Mouse (Mus musculus) urinary bladder, postnatal 10 days (tissue): ENCODE data around the gene Dcun1d1.

Experiments
- DNase-seq: peaks from one replicate; pipeline ENCODE4 v3.0.0; 2022; ENCODE audit warnings: low spot score

Gene Dcun1d1

DNA sequence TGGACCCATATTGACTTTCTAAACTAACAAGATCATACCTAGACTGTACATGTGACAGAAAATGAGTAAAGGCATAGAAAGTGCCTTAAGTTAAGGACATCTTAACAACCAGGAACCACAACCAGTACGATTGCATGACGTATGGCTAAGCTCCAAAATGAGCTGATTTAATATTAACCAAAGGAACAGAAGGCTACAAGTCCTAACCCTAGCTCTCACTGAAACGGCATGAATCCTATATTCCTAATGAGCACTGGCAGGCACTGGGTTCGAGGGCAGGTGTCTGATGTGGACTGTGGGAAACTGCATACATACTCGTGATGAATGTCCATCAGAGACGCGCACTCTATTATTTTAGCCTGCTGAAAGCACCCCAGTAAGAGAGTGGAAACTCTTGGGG lies 5.9 kb downstream of the Dcun1d1 start:
- no peak for DNase-seq

DNA sequence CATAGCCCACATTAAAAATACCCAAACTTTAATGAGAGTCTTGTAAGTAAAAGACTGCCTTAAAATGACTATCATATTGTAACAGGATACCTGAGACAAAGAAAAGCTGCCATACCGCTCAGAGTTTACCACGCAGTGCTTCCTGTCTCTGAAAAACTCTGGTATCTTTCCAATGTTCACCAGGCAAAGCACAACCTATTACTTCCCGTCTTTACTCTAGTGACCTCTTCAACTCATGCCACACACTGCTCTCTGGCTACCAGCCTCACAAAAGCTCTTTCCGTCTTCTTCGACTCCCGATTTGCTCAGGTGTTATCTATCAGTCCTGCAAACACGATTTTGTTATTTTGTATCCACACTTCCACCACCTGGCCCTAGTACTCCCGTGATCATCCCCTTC lies 7.4 kb downstream of the Dcun1d1 start:
- no peak for DNase-seq

DNA sequence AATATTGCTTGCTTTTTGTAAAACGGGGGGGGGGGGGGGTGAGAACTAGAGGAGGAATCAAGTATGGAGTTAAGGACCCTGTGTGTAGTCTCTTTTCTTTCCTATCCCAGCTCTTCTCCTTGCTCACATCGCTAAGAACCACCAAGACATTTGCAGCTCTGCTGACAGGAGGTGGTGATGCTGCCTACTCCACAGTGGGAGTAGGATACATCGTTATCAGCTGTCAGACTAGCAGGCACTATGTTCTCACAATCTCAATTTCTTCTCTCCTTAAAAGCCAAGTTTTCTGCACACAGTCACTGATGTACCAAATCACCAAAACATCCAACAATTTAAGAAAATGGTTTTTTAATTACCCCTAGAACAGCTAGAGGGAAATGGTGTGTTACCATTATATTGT lies 7.8 kb downstream of the Dcun1d1 start:
- DNase-seq = no peak

DNA sequence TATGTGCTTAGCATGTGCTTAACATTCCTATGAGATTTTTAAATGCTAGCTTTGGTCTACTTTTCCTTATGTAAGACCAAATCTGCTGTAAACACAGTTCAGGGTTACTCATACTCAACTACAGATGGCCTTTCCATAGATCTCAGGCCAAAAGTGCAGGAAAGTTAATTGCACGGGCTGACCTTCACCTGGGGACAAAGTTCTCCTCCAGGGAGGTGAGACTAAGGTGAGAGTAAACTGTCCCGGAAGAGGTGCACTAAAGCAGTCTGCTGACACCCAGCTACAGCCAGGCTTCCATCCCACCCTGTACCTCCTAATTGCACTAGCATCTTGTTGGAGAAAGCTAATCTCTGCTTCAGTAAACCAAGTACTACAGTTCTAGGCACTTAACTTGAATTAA lies 11.4 kb downstream of the Dcun1d1 start:
- DNase-seq = no peak

DNA sequence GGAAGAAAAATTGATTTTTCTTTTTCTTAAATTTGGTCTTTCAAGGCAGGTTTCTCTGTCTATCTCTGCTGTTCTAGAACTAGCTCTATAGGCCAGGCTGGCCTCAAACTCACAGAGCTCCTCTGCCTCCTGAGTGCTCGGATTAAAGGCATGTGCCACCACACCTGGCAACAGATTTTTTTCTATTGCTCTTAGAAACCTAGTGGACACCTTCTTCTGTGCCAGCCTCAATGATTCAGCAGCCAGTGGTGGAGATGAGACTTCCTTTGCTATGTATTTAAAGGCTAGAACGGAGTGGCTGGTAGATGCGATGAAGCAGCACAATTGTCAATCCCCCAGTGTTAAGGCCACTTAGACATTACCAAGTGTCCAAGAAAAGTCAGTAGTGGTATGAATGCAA lies 13.2 kb downstream of the Dcun1d1 start:
- DNase-seq = no peak

DNA sequence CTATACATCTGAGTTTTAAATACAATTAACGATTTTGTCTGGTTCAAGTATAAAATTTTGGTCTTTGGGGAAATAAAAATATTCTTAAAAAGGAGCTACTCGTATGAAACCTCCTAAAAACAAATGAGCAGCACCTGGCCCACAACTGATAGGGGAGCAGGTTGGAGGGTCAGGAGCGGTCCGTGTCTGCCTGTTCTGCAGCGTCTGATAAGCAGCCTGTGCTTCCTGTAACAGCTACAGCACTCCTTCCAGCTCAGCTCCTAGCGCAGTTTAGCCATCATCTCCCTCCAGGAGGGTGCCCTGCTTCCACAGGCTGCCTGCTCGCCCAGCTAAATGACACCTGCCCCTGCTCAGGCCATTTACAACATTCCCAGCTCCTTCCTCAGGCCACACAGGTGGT lies 13.8 kb downstream of the Dcun1d1 start:
- no peak for DNase-seq

DNA sequence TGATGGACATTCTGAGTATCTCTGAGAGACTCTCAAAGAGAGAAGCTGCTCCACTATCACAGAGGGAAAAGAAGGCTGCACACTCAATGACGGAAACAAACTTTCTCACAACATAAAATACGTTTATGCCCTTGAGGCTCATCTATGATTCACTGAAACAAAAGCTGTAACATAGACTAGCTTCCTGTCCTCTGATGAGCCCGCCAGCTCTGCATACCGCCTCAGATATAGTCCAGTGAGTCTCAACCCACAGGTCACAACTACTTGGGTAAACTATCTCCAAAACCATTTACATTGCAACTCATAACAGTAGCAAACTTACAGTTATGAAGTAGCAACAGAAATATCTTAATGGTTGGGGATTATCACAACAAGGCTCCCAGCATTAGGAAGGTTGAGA lies 14.7 kb downstream of the Dcun1d1 start:
- DNase-seq = no peak

DNA sequence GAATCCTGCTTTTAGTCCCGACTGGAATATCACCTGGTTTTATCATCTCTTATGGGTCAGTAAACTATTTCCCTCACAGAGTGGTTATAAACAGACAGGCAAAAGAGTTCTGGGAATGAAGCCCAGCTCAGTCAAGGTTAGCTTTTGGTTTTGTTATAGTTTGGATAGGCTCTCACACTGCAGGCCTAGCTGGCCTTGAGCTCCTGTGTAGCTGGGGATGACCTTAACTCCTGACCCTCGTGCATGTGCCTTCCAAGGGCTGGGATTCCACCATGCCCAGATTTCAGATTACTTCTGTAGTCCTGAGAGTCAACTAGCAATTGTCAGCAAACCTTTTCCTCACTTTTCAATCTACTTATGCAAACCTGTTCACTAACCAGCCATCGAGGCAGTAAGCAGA lies 19.0 kb downstream of the Dcun1d1 start:
- DNase-seq = no peak

DNA sequence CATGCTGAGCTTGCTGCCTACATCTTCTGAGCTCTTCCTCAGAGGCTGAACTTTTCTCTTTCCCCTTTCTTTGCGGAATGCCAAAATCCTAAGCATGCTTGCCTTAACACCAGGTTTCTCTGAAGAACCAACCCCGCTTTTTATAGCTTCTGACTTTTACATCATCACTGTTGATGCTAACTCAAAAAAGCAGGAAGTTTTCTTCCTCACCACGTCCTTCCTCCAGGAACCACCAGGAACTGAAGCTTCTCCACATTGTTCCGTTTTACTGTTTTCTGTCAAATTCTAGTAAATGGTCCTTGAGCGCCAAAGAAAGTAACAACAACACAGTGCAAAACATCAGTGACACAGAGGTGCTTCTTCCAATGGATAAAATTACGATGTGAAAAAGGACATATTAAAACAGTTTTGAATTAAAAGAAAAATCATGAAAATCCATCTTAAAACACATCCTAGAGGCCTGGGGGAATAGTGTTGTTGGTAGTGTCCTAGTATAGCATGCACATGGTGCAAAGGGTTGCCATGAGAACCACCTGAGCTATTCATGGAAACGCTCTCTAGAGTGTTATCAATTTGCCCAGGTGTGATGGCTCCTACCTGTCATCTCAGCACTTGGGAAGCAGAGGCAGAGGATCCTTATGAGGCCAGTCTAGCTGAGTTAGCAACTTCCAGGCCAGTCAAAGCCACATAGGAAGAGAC lies 28.1 kb downstream of the Dcun1d1 start:
- DNase-seq = no peak

DNA sequence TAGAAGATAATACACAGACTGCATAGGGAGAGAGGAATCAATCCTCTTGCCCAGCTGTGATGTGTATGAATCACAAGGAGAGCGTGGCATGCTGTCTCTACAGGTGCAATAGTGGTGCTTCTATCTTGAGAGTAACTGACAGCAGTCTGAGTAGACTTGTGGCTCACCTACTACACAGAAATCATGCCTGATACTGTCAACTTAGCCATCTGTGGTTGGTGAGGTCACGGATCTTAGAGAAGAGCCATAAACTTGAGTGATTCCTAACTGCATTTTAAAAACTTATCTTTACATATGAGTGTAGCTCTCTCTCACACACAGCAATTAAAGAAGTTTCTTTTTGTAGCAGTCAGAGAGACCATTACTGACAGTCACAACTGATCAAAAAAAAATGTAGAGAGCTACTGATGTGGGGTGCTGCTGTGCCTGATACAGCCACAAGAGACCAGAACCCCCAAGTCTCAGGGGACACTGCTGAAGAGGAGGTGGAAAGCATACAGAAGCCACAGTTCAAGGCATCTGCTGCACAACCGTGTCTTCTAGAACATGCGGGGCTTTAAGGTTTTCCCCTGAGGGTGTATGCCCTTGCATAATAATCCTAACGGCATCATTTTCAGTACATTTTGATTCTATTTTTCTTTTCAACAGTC lies 36.6 kb downstream of the Dcun1d1 start:
- no peak for DNase-seq

DNA sequence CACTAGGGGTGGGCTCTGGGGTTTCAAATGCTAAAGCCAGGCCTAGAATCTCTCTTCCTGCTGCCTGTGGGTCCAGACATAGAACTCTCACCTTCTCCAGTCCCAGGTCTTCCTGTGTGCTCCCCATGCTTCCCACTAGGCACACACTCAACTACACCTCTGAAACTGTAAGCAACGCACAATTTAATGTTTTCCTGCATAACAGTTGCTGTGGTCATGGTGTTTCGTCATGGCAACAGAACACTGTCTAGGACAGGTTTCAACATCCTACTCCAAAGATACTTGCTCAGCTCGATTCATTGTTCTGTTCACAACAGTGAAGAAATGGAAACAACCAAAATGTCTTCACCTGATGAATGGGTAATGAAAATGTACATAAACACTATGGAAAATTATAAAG lies 38.1 kb downstream of the Dcun1d1 start:
- DNase-seq = no peak

DNA sequence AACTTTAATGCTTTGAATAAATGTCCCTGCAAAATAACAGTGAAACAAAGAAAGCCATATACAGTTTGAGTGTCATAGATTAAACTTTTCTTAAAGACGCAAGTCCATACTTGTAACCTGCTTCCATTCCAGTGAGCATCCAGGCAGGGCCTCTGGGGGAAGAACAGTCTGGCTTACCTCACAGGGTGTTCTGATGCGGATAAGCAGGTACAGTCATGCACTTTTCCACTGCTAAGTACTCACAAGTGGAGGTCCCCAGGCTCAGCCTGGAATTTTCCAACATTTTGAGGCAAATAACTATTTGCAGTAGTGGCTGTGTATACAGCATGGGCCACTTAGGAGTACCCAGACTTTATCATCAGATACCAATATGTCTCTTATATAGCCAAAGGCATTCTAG lies 39.3 kb downstream of the Dcun1d1 start:
- no peak for DNase-seq

DNA sequence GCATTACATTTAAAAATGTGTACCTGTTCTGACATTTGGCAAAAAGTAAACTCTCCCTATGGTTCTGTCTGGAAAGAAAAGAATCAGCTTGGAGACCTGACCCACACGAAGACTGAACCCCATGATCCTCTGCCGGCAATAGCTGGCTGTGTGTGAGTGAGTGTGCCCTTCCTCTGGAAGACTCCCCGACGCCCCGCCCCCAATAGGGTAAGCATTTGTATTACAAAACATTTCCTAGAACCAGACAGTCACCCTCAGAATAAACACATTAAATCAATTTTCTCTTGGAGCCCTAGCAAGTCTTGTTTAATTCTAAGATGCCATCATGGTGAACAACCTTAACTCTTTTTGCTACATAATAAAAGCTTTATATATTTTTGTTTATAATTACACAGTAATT lies 44.1 kb downstream of the Dcun1d1 start:
- no peak for DNase-seq

DNA sequence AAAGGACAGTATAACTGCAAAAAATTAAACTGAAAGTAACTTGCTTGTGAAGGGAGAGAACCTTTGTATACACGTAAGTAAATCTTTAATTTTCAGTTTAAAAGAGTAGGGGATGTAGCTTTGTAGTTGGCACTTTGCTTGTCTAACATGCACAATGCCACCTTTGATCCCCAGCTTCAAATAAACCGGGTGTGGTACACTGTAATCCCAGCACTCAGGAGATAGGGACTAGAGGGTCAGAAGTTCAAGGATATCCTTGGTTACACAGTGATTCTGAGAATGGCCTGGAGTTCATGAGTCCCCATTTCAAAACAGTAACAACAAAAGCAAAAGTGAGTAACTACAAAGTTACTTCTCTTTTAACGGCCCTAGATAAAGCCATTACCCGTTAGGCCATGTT lies 46.1 kb downstream of the Dcun1d1 start:
- DNase-seq = no peak

DNA sequence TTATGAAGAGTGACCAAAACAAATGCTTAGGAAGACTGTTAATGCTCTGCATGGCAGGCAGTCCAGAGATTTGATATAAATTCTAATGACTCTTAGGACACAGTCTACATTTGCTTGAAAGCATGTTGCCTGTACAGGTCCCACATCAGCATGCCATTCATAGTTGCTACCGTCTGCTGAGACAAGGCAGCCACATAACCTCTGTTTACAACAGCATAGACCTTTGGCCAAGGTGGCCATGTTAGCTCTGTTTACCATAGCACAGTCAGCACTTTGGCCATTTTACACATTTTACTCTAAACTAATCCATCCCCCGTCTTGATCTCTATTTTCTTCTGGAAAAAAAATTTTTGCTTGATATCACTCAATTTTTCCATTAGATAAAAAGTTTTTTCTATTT lies 47.7 kb downstream of the Dcun1d1 start:
- no peak for DNase-seq

DNA sequence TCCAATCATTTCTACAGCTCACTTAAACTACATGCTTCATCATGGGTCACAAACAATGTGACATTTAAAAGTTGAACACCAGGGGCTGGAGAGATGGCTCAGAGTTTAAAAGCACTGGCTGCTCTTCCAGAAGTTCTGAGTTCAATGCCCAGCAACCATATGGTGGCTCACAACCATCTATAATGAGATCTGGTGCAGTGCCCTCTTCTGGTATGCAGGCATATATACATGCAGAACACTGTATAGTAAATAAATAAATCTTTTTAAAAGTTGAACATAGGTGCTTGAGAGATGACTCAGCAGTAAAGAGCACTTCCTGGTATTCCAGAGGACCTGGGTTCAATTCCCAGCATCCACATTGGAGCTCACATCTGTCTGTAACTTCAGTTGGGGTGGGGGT lies 54.0 kb downstream of the Dcun1d1 start:
- DNase-seq = no peak

DNA sequence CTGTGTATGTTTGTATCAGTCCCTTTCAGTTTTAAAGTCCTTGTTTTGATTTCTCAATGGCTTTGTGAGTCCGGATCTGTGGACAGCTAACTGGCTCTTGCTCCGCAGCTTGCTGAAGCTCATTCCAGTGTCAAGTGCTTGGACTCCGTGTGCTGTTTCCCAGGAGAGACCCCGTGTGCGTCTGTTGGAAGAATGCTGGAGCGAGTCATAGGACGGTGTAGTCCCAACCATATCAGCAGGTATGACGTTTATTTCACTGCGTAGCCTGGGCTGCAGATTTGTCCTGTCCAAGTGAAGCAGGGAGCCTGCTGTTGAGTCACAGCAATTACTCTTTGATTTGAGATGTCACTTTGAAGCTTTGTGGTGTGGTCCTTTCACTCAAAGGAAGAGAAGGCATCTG lies 87.9 kb downstream of the Dcun1d1 start:
- no peak for DNase-seq
